Mouse (Mus musculus): ENCODE measurements at regions not wholly inside any gene's neighbourhood (a gene's known extent, or its start where the extent isn't known, plus 50 kb on each side); places are given as distances from the start of the nearest gene placed in this dataset.

- TF ChIP-seq EP300 (IDR thresholded peaks at IDR 0.05; ENCODE audit: low read depth): no peak
- no peak for TF ChIP-seq CTCF (IDR thresholded peaks at IDR 0.05; ENCODE audit: low read depth)
Observed at GRCm38 (mm10) chr1:112416350-112417083, 551.8 kb upstream of the Dsel start.

All from heart, postnatal 0 days (tissue).